ENCODE assay signal across 8 mouse cellular contexts in the genomic region with DNA sequence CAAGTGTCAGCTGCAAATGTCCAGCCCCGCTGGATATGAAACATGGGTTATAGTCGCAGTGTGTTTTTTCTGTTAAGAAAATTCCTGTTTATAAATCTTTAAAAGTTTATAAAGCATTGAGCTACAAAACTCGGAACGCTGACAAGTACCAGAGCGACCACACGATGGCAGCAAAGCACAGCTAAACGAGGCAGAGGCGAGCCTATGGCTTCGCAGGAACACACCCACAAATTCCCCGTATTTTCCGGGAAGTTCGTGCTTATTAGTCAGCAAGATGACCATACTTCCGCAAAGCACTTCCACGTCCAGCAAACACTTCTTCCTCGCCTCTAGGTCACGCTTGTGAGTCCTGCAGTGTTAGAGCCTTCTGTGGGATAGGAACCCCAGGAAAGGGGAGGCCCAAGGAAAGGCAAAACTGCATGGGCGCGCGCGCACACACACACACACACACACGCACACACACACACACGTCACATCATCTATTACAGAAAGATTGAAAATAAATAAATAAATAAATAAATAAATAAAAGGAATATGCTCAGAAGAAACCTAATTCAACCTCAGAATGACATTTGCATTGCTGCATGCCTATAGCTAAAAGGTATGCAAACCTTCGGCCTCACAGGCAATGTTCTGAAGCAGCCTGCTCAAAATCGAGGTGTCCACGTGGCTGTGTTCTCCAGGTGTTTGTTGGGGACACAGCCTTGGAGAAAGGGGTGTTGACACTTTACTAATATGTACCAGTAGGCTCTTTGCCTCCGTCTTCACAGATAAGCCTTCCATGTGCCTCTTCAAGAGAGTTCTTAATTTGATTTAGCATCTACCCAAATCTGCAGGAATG.
DNase-seq lines count a peak whose midpoint lies in the region; ATAC-seq lines count a peak whose summit lies in the region.

No protein-coding gene starts in this region.

- H3K4me2 ChIP-seq in hindbrain, embryonic 16.5 days (ENCODE audit: low read length), result peak overlapping the region; percentile 49

- 27% methylated on average over 26 of the region's 26 CpGs for WGBS in hindbrain, embryonic 16.5 days

- H3K27me3 ChIP-seq in hindbrain, embryonic 16.5 days (replicated peaks; ENCODE audit: control insufficient read depth, insufficient read depth, low read length), result no peaks in the 10 kb centered on the region

- peak; percentile 56 for DNase-seq in adrenal gland, adult 2 months
- peak; percentile 73 to 76 for DNase-seq in cerebellum, postnatal 4 days (ENCODE audit: low spot score in 2 of 2)
- peak; percentile 11 to 25 for DNase-seq in gastrocnemius, adult 8-10 months (ENCODE audit: low spot score in 2 of 2)
- peak; percentile 51 for DNase-seq in left cerebral cortex, adult 11 months (ENCODE audit: low spot score)
- peak; percentile 47 for DNase-seq in lung, postnatal 25 days (ENCODE audit: low spot score)
- peak; percentile 68 for DNase-seq in right cerebral cortex, postnatal 25 days

- H3K27ac ChIP-seq in hindbrain, embryonic 16.5 days (ENCODE audit: low read depth, low read length), result no peak overlapping the region

- no peaks in the 10 kb centered on the region for H3K4me1 ChIP-seq in hindbrain, embryonic 16.5 days (ENCODE audit: control insufficient read depth, insufficient read depth, low read depth, low read length)

- no peaks in the 10 kb centered on the region for H3K36me3 ChIP-seq in hindbrain, embryonic 16.5 days (ENCODE audit: control insufficient read depth, insufficient read depth, low read length)

- H3K4me3 ChIP-seq in hindbrain, embryonic 16.5 days (ENCODE audit: low read length), result peak overlapping the region; percentile 26

- ATAC-seq in hindbrain, embryonic 16.5 days, result peak; percentile 89
- no peak for ATAC-seq in activated CD4-positive, CD25-positive, alpha-beta regulatory T cell, adult 4 months

- H3K9me3 ChIP-seq in hindbrain, embryonic 16.5 days (ENCODE audit: control insufficient read depth, low read length), result no peaks in the 10 kb centered on the region

- no peak overlapping the region; the same call in 1 of the 2 replicates for H3K9ac ChIP-seq in hindbrain, embryonic 16.5 days (ENCODE audit: low read depth, low read length)

Comparison
In these comparisons a context has a peak if more than half of its experiments do, and no peak if none do; other contexts are left out.
1. DNase-seq: peak in every context shown above with its lines; median percentile 74 in cerebellum, postnatal 4 days; 68 in right cerebral cortex, postnatal 25 days; 56 in adrenal gland, adult 2 months; 51 in left cerebral cortex, adult 11 months; 47 in lung, postnatal 25 days; 18 in gastrocnemius, adult 8-10 months.